Mouse (Mus musculus): ENCODE measurements around the gene Rai1. TPM values are rescaled to one million over a fixed set of nuclear protein-coding genes. Genes with fewer than 3 reads are reported as not detected.

Rai1 gene
- total and polyA plus RNA-seq, 2 experiments from 2014 or later, result 24.9 to 70.0 TPM

- no peak overlapping the region for H3K4me3 ChIP-seq (ENCODE audit: low read length)
- peak; percentile 53 for DNase-seq (ENCODE audit: low spot score)
- WGBS, result 52% methylated on average over 4 of the region's 4 CpGs
- H3K36me3 ChIP-seq (ENCODE audit: insufficient read depth, low read length), result peaks cover 37% of the 10 kb centered on the region
- no peak for TF ChIP-seq CTCF (IDR thresholded peaks at IDR 0.05; ENCODE audit: low read depth)
- H3K9ac ChIP-seq (replicated peaks; ENCODE audit: low read length), result no peak overlapping the region
- H3K4me2 ChIP-seq (ENCODE audit: low read depth, low read length), result no peak overlapping the region
- peak overlapping the region; percentile 45; the same call in 1 of the 2 replicates for H3K27ac ChIP-seq
- H3K9me3 ChIP-seq (ENCODE audit: low read length), result no peaks in the 10 kb centered on the region
- peaks cover 4% of the 10 kb centered on the region; the same call in 1 of the 2 replicates for H3K4me1 ChIP-seq (ENCODE audit: insufficient read depth, low read length)
- ATAC-seq, result 0 out of 2 replicates have a peak, but pooled peaks have one; percentile 18
- H3K27me3 ChIP-seq (ENCODE audit: insufficient read depth, low read length), result no peaks in the 10 kb centered on the region
Observed at GRCm38 (mm10) chr11:60193556-60193955, 88.7 kb downstream of the Rai1 start.

- no peaks in the 10 kb centered on the region for H3K9me3 ChIP-seq (ENCODE audit: low read length)
- H3K27me3 ChIP-seq (ENCODE audit: insufficient read depth, low read length), result no peaks in the 10 kb centered on the region
- TF ChIP-seq CTCF (IDR thresholded peaks at IDR 0.05; ENCODE audit: low read depth), result peak; percentile 64
- no peak overlapping the region for H3K4me3 ChIP-seq (ENCODE audit: low read length)
- no peak for ATAC-seq
- DNase-seq (ENCODE audit: low spot score), result peak; percentile 43
- no peak overlapping the region for H3K9ac ChIP-seq (replicated peaks; ENCODE audit: low read length)
- H3K27ac ChIP-seq, result no peak overlapping the region
- H3K36me3 ChIP-seq (ENCODE audit: insufficient read depth, low read length), result peaks cover 41% of the 10 kb centered on the region
- H3K4me1 ChIP-seq (ENCODE audit: insufficient read depth, low read length), result peaks cover 7% of the 10 kb centered on the region; the same call in 1 of the 2 replicates
- H3K4me2 ChIP-seq (ENCODE audit: low read depth, low read length), result no peak overlapping the region
Observed at GRCm38 (mm10) chr11:60195108-60195507, 90.3 kb downstream of the Rai1 start.

GRCm38 (mm10) chr11:60196344-60196743, 91.5 kb downstream of the Rai1 start:
- H3K4me3 ChIP-seq (ENCODE audit: low read length), result no peak overlapping the region
- no peak overlapping the region for H3K27ac ChIP-seq
- peaks cover 8% of the 10 kb centered on the region; the same call in 1 of the 2 replicates for H3K4me1 ChIP-seq (ENCODE audit: insufficient read depth, low read length)
- ATAC-seq (no peak), DNase-seq (ENCODE audit: low spot score) (no peak)
- TF ChIP-seq CTCF (IDR thresholded peaks at IDR 0.05; ENCODE audit: low read depth), result no peak
- H3K4me2 ChIP-seq (ENCODE audit: low read depth, low read length), result no peak overlapping the region
- H3K9ac ChIP-seq (replicated peaks; ENCODE audit: low read length), result no peak overlapping the region
- WGBS, result 75% methylated on average over 5 of the region's 5 CpGs
- H3K36me3 ChIP-seq (ENCODE audit: insufficient read depth, low read length), result peaks cover 32% of the 10 kb centered on the region
- no peaks in the 10 kb centered on the region for H3K27me3 ChIP-seq (ENCODE audit: insufficient read depth, low read length)
- no peaks in the 10 kb centered on the region for H3K9me3 ChIP-seq (ENCODE audit: low read length)

- TF ChIP-seq CTCF (IDR thresholded peaks at IDR 0.05; ENCODE audit: low read depth), result no peak
- H3K36me3 ChIP-seq (ENCODE audit: insufficient read depth, low read length), result peaks cover 36% of the 10 kb centered on the region
- H3K27ac ChIP-seq, result no peak overlapping the region; the same call in 1 of the 2 replicates
- DNase-seq (ENCODE audit: low spot score), result peak; percentile 51
- no peaks in the 10 kb centered on the region for H3K27me3 ChIP-seq (ENCODE audit: insufficient read depth, low read length)
- 48% methylated on average over 24 of the region's 24 CpGs for WGBS
- H3K9ac ChIP-seq (replicated peaks; ENCODE audit: low read length), result no peak overlapping the region; the same call in 1 of the 2 replicates
- no peaks in the 10 kb centered on the region for H3K9me3 ChIP-seq (ENCODE audit: low read length)
- no peak overlapping the region for H3K4me3 ChIP-seq (ENCODE audit: low read length)
- no peak overlapping the region for H3K4me2 ChIP-seq (ENCODE audit: low read depth, low read length)
- 0 out of 2 replicates have a peak, but pooled peaks have one; percentile 11 for ATAC-seq
- peaks cover 14% of the 10 kb centered on the region for H3K4me1 ChIP-seq (ENCODE audit: insufficient read depth, low read length)
Observed at GRCm38 (mm10) chr11:60197998-60198619, 93.3 kb downstream of the Rai1 start.

GRCm38 (mm10) chr11:60198651-60199050, 93.8 kb downstream of the Rai1 start:
- Histone ChIP-seq H3K27ac (no peak overlapping the region), H3K36me3 (ENCODE audit: insufficient read depth, low read length) (peaks cover 39% of the 10 kb centered on the region)
- no peak for ATAC-seq

GRCm38 (mm10) chr11:60199702-60200184, 94.9 kb downstream of the Rai1 start:
- H3K9me3 ChIP-seq (ENCODE audit: low read length), result no peaks in the 10 kb centered on the region
- H3K27me3 ChIP-seq (ENCODE audit: insufficient read depth, low read length), result no peaks in the 10 kb centered on the region
- peak overlapping the region; percentile 37; the same call in 1 of the 2 replicates for H3K4me2 ChIP-seq (ENCODE audit: low read depth, low read length)
- H3K4me1 ChIP-seq (ENCODE audit: insufficient read depth, low read length), result peaks cover 12% of the 10 kb centered on the region
- peak overlapping the region; percentile 76 for H3K27ac ChIP-seq
- DNase-seq (ENCODE audit: low spot score), result peak; percentile 96
- ATAC-seq, result peak; percentile 77
- H3K9ac ChIP-seq (replicated peaks; ENCODE audit: low read length), result no peak overlapping the region
- H3K36me3 ChIP-seq (ENCODE audit: insufficient read depth, low read length), result peaks cover 40% of the 10 kb centered on the region
- 6% methylated on average over 18 of the region's 18 CpGs for WGBS
- H3K4me3 ChIP-seq (ENCODE audit: low read length), result no peak overlapping the region
- TF ChIP-seq CTCF (IDR thresholded peaks at IDR 0.05; ENCODE audit: low read depth), result peak; percentile 99

More at GRCm38 (mm10) chr11:60198651-60199050, 93.8 kb downstream of the Rai1 start:
- Histone ChIP-seq H3K9me3 (ENCODE audit: low read length) (no peaks in the 10 kb centered on the region), H3K9ac (replicated peaks; ENCODE audit: low read length) (no peak overlapping the region; the same call in 1 of the 2 replicates), H3K4me1 (ENCODE audit: insufficient read depth, low read length) (peaks cover 12% of the 10 kb centered on the region), H3K27me3 (ENCODE audit: insufficient read depth, low read length) (no peaks in the 10 kb centered on the region), H3K4me2 (ENCODE audit: low read depth, low read length) (no peak overlapping the region), H3K4me3 (ENCODE audit: low read length) (no peak overlapping the region)
- DNase-seq (ENCODE audit: low spot score), result no peak
- no peak for TF ChIP-seq CTCF (IDR thresholded peaks at IDR 0.05; ENCODE audit: low read depth)
- WGBS, result 87% methylated on average over 12 of the region's 12 CpGs

- WGBS, result 76% methylated on average over 11 of the region's 11 CpGs
- no peak for ATAC-seq
- no peak overlapping the region for H3K9ac ChIP-seq (replicated peaks; ENCODE audit: low read length)
Observed at GRCm38 (mm10) chr11:60200384-60200783, 95.6 kb downstream of the Rai1 start.

More at GRCm38 (mm10) chr11:60200384-60200783, 95.6 kb downstream of the Rai1 start:
- no peak overlapping the region for H3K4me3 ChIP-seq (ENCODE audit: low read length)
- peaks cover 40% of the 10 kb centered on the region for H3K36me3 ChIP-seq (ENCODE audit: insufficient read depth, low read length)
- H3K4me1 ChIP-seq (ENCODE audit: insufficient read depth, low read length), result peaks cover 12% of the 10 kb centered on the region
- H3K27me3 ChIP-seq (ENCODE audit: insufficient read depth, low read length), result no peaks in the 10 kb centered on the region
- H3K9me3 ChIP-seq (ENCODE audit: low read length), result no peaks in the 10 kb centered on the region
- peak overlapping the region; percentile 76 for H3K27ac ChIP-seq
- H3K4me2 ChIP-seq (ENCODE audit: low read depth, low read length), result no peak overlapping the region; the same call in 1 of the 2 replicates
- no peak for DNase-seq (ENCODE audit: low spot score)
- TF ChIP-seq CTCF (IDR thresholded peaks at IDR 0.05; ENCODE audit: low read depth), result no peak
